Mouse (Mus musculus) embryo, embryonic 10 days (tissue): Measurements from ENCODE around the gene Smim24.

ENCODE experiments used
- DNase-seq: peaks from one replicate; pipeline ENCODE4 v3.0.0-alpha.2; 2015; ENCODE audit warnings: low spot score

Gene Smim24

GRCm38 (mm10) chr10:81392270-81392669, 581 bp upstream of the Smim24 start:
- DNase-seq = no peak

GRCm38 (mm10) chr10:81393456-81394063, 709 bp downstream of the Smim24 start:
- DNase-seq = peak; percentile 67

- peak; percentile 88 for DNase-seq
Measured at GRCm38 (mm10) chr10:81395127-81395526, 2.3 kb downstream of the Smim24 start.

- no peak for DNase-seq
Measured at GRCm38 (mm10) chr10:81395865-81396264, 3.0 kb downstream of the Smim24 start.

GRCm38 (mm10) chr10:81396749-81397148, 3.9 kb downstream of the Smim24 start:
- no peak for DNase-seq

GRCm38 (mm10) chr10:81399296-81399695, 6.4 kb downstream of the Smim24 start:
- DNase-seq = no peak

- DNase-seq = no peak
Measured at GRCm38 (mm10) chr10:81399798-81400308, 7.0 kb downstream of the Smim24 start.

- DNase-seq = no peak
Measured at GRCm38 (mm10) chr10:81400371-81401204, 7.7 kb downstream of the Smim24 start.

GRCm38 (mm10) chr10:81401205-81401520, 8.3 kb downstream of the Smim24 start:
- DNase-seq = peak; percentile 59

GRCm38 (mm10) chr10:81401521-81402226, 8.8 kb downstream of the Smim24 start:
- peak; percentile 66 for DNase-seq

GRCm38 (mm10) chr10:81402227-81402765, 9.4 kb downstream of the Smim24 start:
- DNase-seq = no peak

- DNase-seq = no peak
Measured at GRCm38 (mm10) chr10:81403511-81403910, 10.7 kb downstream of the Smim24 start.

- no peak for DNase-seq
Measured at GRCm38 (mm10) chr10:81404082-81404481, 11.2 kb downstream of the Smim24 start.

GRCm38 (mm10) chr10:81404720-81405119, 11.9 kb downstream of the Smim24 start:
- DNase-seq = no peak

- no peak for DNase-seq
Measured at GRCm38 (mm10) chr10:81405588-81406201, 12.8 kb downstream of the Smim24 start.

- no peak for DNase-seq
Measured at GRCm38 (mm10) chr10:81406504-81407440, 13.9 kb downstream of the Smim24 start.

- DNase-seq = peak; percentile 73
Measured at GRCm38 (mm10) chr10:81407539-81408423, 14.9 kb downstream of the Smim24 start.

- DNase-seq = no peak
Measured at GRCm38 (mm10) chr10:81408424-81408729, 15.5 kb downstream of the Smim24 start.

- DNase-seq = peak; percentile 90
Measured at GRCm38 (mm10) chr10:81408871-81409291, 16.0 kb downstream of the Smim24 start.

- peak; percentile 48 for DNase-seq
Measured at GRCm38 (mm10) chr10:81409330-81409729, 16.5 kb downstream of the Smim24 start.
